Mouse (Mus musculus) left cerebral cortex, postnatal 4 days (tissue): Measurements from ENCODE around the gene Baiap2l1. TPM values are rescaled to one million over a fixed set of nuclear protein-coding genes. Genes with fewer than 3 reads are reported as not detected.

Experiments
- DNase-seq: peaks from one replicate; pipeline ENCODE4 v3.0.0-alpha.2; 2022
- intact Hi-C: fragments of 180-260 bp; cut with DNase I; formaldehyde crosslinking; loops from one replicate; pipeline ENCODE4 v1.15.1; 2025
- total RNA-seq, 2 experiments: library from RNA; stranded (reverse); gene quantifications; 2 replicates each; pipeline ENCODE4 v1.2.3; 2021

Baiap2l1 gene
- total RNA-seq, 2 experiments from 2014 or later = 0.24 to 0.36 TPM

GRCm38 (mm10) chr5:144260464-144260863 is 97.4 kb downstream of the Baiap2l1 start:
- intact Hi-C loops = no loop called here
- DNase-seq = no peak

GRCm38 (mm10) chr5:144259228-144259627 is 98.7 kb downstream of the Baiap2l1 start:
- intact Hi-C loops = no loop called here
- no peak for DNase-seq

GRCm38 (mm10) chr5:144258687-144259086 is 99.2 kb downstream of the Baiap2l1 start:
- no peak for DNase-seq
- intact Hi-C loops = no loop called here

GRCm38 (mm10) chr5:144258131-144258611 is 99.7 kb downstream of the Baiap2l1 start:
- peak; percentile 29 for DNase-seq
- intact Hi-C loops = no loop called here

- intact Hi-C loops = no loop called here
- DNase-seq = no peak
Observed at GRCm38 (mm10) chr5:144257451-144258110, 100.3 kb downstream of the Baiap2l1 start.

GRCm38 (mm10) chr5:144256888-144257287 is 101.0 kb downstream of the Baiap2l1 start:
- DNase-seq = no peak
- intact Hi-C loops = no loop called here

- no peak for DNase-seq
- intact Hi-C loops = no loop called here
Observed at GRCm38 (mm10) chr5:144256541-144256870, 101.4 kb downstream of the Baiap2l1 start.

GRCm38 (mm10) chr5:144255632-144256540 is 102.0 kb downstream of the Baiap2l1 start:
- intact Hi-C loops = no loop called here
- DNase-seq = peak; percentile 46

- intact Hi-C loops = no loop called here
- peak; percentile 83 for DNase-seq
Observed at GRCm38 (mm10) chr5:144254811-144255631, 102.9 kb downstream of the Baiap2l1 start.

- DNase-seq = peak; percentile 22
- intact Hi-C loops = no loop called here
Observed at GRCm38 (mm10) chr5:144254122-144254810, 103.6 kb downstream of the Baiap2l1 start.

- no peak for DNase-seq
- intact Hi-C loops = no loop called here
Observed at GRCm38 (mm10) chr5:144253212-144253611, 104.7 kb downstream of the Baiap2l1 start.

GRCm38 (mm10) chr5:144251876-144252577 is 105.9 kb downstream of the Baiap2l1 start:
- no peak for DNase-seq
- intact Hi-C loops = no loop called here

- intact Hi-C loops = no loop called here
Observed at GRCm38 (mm10) chr5:144249871-144250270, 108.0 kb downstream of the Baiap2l1 start.

GRCm38 (mm10) chr5:144247906-144248585 is 109.9 kb downstream of the Baiap2l1 start:
- intact Hi-C loops = no loop called here
- DNase-seq = no peak

More at GRCm38 (mm10) chr5:144249871-144250270, 108.0 kb downstream of the Baiap2l1 start:
- DNase-seq = no peak

GRCm38 (mm10) chr5:144247307-144247706 is 110.6 kb downstream of the Baiap2l1 start:
- intact Hi-C loops = no loop called here
- no peak for DNase-seq

GRCm38 (mm10) chr5:144246669-144247068 is 111.2 kb downstream of the Baiap2l1 start:
- intact Hi-C loops = no loop called here
- DNase-seq = no peak

GRCm38 (mm10) chr5:144245592-144245991 is 112.3 kb downstream of the Baiap2l1 start:
- no peak for DNase-seq
- intact Hi-C loops = no loop called here

GRCm38 (mm10) chr5:144243901-144244487 is 113.9 kb downstream of the Baiap2l1 start, which contains the start of gene Bri3:
Bri3 (plus strand) TSS chr5:144244437.
- intact Hi-C loops = no loop called here
- DNase-seq = no peak

- intact Hi-C loops = no loop called here
- no peak for DNase-seq
Observed at GRCm38 (mm10) chr5:144238969-144239368, 118.9 kb downstream of the Baiap2l1 start.
